ENCODE assay signal across 12 mouse cellular contexts in the genomic region with DNA sequence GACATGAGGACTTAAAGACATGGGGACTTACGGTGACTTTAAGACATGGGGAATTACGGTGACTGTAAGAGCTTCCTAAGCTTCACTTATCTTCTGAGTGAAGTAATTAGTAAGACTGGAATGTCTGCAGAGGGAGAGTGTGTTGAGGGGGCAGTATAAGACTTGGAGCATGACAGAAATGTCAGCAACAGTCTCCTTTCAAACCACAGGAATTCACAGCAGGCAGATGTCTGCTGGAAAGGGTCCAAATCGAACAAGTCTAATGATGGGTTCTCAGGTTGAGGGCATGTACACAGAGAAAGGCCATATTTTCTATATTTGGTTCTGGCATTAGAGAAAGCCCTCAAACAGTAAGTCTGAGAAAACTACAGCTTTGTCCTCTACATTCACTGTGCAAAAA.
A peak's percentile ranks its signal among the peaks of the same experiment; 100 is the strongest.
DNase-seq lines count a peak whose midpoint lies in the region; ATAC-seq and TF ChIP-seq lines count a peak whose summit lies in the region.
"Had no signal": no experiment of that assay in that cellular context is flagged by ENCODE, and none has a peak within 500 bp of the region (broad histone marks: within the 10 kb centered on the region; RNA-seq: fewer than 3 reads in every experiment).

No protein-coding gene starts in this region.

- no peaks in the 10 kb centered on the region for H3K27me3 ChIP-seq in heart, embryonic 16.5 days (ENCODE audit: control insufficient read depth, insufficient read depth, low read length)
- H3K27me3 ChIP-seq in lung, embryonic 14.5 days (ENCODE audit: insufficient read depth, low read length) = no peaks in the 10 kb centered on the region
- no peaks in the 10 kb centered on the region for H3K27me3 ChIP-seq in embryonic facial prominence, embryonic 13.5 days
- H3K27me3 ChIP-seq: limb, embryonic 15.5 days had no signal

- H3K4me3 ChIP-seq in heart, embryonic 16.5 days (ENCODE audit: low read length) = no peak overlapping the region
- no peak overlapping the region for H3K4me3 ChIP-seq in lung, embryonic 14.5 days (ENCODE audit: low read depth, low read length)
- H3K4me3 ChIP-seq in lung, adult 2 months (replicated peaks; ENCODE audit: extremely low read depth, low read depth, low read length) = no peak overlapping the region
- no peak overlapping the region for H3K4me3 ChIP-seq in embryonic facial prominence, embryonic 13.5 days
- H3K4me3 ChIP-seq: limb, embryonic 15.5 days had no signal

- intact Hi-C loops in heart, postnatal 25 days (cut with DNase I) = no loop called here

- 0 out of 2 replicates have a peak, but pooled peaks have one; percentile 28 for ATAC-seq in heart, embryonic 16.5 days (replicated peaks; ENCODE audit: extremely low read depth, insufficient read depth, low FRiP score)
- peak; percentile 90 for ATAC-seq in lung, embryonic 14.5 days (ENCODE audit: insufficient read depth)
- peak; percentile 77 for ATAC-seq in embryonic facial prominence, embryonic 13.5 days (ENCODE audit: insufficient number of reproducible peaks, insufficient read depth, low FRiP score, low TSS enrichment, low read depth)
- ATAC-seq: CD4-positive, CD25-positive, alpha-beta regulatory T cell, adult 4 months had no signal

- no peak for TF ChIP-seq POLR2A in lung, adult 2 months (IDR thresholded peaks at IDR 0.05; ENCODE audit: borderline replicate concordance, extremely low read depth, low read depth, low read length)

- no peaks in the 10 kb centered on the region for H3K36me3 ChIP-seq in heart, embryonic 16.5 days (ENCODE audit: control insufficient read depth, insufficient read depth)
- H3K36me3 ChIP-seq in lung, embryonic 14.5 days (ENCODE audit: insufficient read depth) = no peaks in the 10 kb centered on the region
- no peaks in the 10 kb centered on the region for H3K36me3 ChIP-seq in embryonic facial prominence, embryonic 13.5 days
- H3K36me3 ChIP-seq: limb, embryonic 15.5 days had no signal

- TF ChIP-seq CTCF in lung, embryonic 14.5 days (IDR thresholded peaks at IDR 0.05; ENCODE audit: low read depth) = no peak
- TF ChIP-seq CTCF in lung, adult 2 months (IDR thresholded peaks at IDR 0.05; ENCODE audit: insufficient read depth, low read length) = no peak

- H3K4me1 ChIP-seq in heart, embryonic 16.5 days (ENCODE audit: control insufficient read depth, insufficient read depth, low read length) = peaks cover 3% of the 10 kb centered on the region; the same call in 1 of the 2 replicates
- no peaks in the 10 kb centered on the region for H3K4me1 ChIP-seq in lung, embryonic 14.5 days (ENCODE audit: insufficient read depth)
- no peaks in the 10 kb centered on the region for H3K4me1 ChIP-seq in lung, adult 2 months (ENCODE audit: control insufficient read depth, insufficient read depth, low read length)
- H3K4me1 ChIP-seq in embryonic facial prominence, embryonic 13.5 days = peaks cover 4% of the 10 kb centered on the region
- H3K4me1 ChIP-seq: limb, embryonic 15.5 days had no signal

- DNase-seq in heart, postnatal 25 days (ENCODE audit: low spot score) = no peak
- DNase-seq in lung, embryonic 14.5 days = peak; percentile 91
- no peak for DNase-seq in lung, adult 2 months
- DNase-seq in lung, postnatal 14 days = peak; percentile 9
- DNase-seq in frontal cortex, postnatal 10 days (ENCODE audit: low spot score in 2 of 2) = no peak
- DNase-seq in neural tube, embryonic 10.5 days (ENCODE audit: extremely low spot score, low spot score) = no peak
- DNase-seq: adrenal gland, postnatal 36 days; cerebellum, adult 9-10 months had no signal

- no peak overlapping the region for H3K27ac ChIP-seq in heart, embryonic 16.5 days (ENCODE audit: low read length)
- peak overlapping the region; percentile 19; the same call in 1 of the 2 replicates for H3K27ac ChIP-seq in lung, embryonic 14.5 days (ENCODE audit: low read depth)
- no peak overlapping the region for H3K27ac ChIP-seq in embryonic facial prominence, embryonic 13.5 days
- H3K27ac ChIP-seq: limb, embryonic 15.5 days had no signal

- no peak overlapping the region for H3K9ac ChIP-seq in heart, embryonic 16.5 days (ENCODE audit: low read length)
- H3K9ac ChIP-seq in lung, embryonic 14.5 days = no peak overlapping the region
- no peak overlapping the region for H3K9ac ChIP-seq in embryonic facial prominence, embryonic 13.5 days
- H3K9ac ChIP-seq: limb, embryonic 15.5 days had no signal

- no peak overlapping the region for H3K4me2 ChIP-seq in heart, embryonic 16.5 days (ENCODE audit: low read depth, low read length)
- no peak overlapping the region for H3K4me2 ChIP-seq in lung, embryonic 14.5 days
- H3K4me2 ChIP-seq in embryonic facial prominence, embryonic 13.5 days = no peak overlapping the region
- H3K4me2 ChIP-seq: limb, embryonic 15.5 days had no signal

- WGBS in heart, embryonic 16.5 days = 25% methylated on average over 3 of the region's 3 CpGs
- WGBS in lung, embryonic 14.5 days = 27% methylated on average over 3 of the region's 3 CpGs
- 42% methylated on average over 3 of the region's 3 CpGs for WGBS in lung, adult 2 months
- 33% methylated on average over 3 of the region's 3 CpGs for WGBS in embryonic facial prominence, embryonic 13.5 days

- H3K9me3 ChIP-seq in heart, embryonic 16.5 days (replicated peaks; ENCODE audit: control insufficient read depth, low read length) = no peaks in the 10 kb centered on the region
- H3K9me3 ChIP-seq in lung, embryonic 14.5 days (ENCODE audit: low read depth, low read length) = no peaks in the 10 kb centered on the region
- H3K9me3 ChIP-seq in embryonic facial prominence, embryonic 13.5 days = no peaks in the 10 kb centered on the region
- H3K9me3 ChIP-seq: limb, embryonic 15.5 days had no signal

Comparison
In these comparisons a context has a peak if more than half of its experiments do, and no peak if none do; other contexts are left out.
1. DNase-seq: peak in lung, embryonic 14.5 days (single experiment) and lung, postnatal 14 days (single experiment); none in heart, postnatal 25 days (single experiment), lung, adult 2 months (single experiment), frontal cortex, postnatal 10 days (0 of 2) and neural tube, embryonic 10.5 days (single experiment).
2. ATAC-seq: peak in every context shown above with its lines; median percentile 90 in lung, embryonic 14.5 days; 77 in embryonic facial prominence, embryonic 13.5 days; 28 in heart, embryonic 16.5 days.